Mouse (Mus musculus) midbrain, postnatal 0 days (tissue): ENCODE results near the gene Olfr205. TPM values are rescaled to one million over a fixed set of nuclear protein-coding genes. Genes with fewer than 3 reads are reported as not detected.

ENCODE experiments used
- ATAC-seq: fragments of 200-750 bp; cut with Nextera tagmentation; 2 replicates; pipeline ENCODE4 v1.8.0; 2017; ENCODE audit warnings: moderate number of reproducible peaks, mild to moderate bottlenecking, moderate TSS enrichment, moderate library complexity; ENCODE audit not compliant: low FRiP score
- DNase-seq: peaks from one replicate; pipeline ENCODE4 v3.0.0-alpha.2; 2015; ENCODE audit warnings: low spot score
- H3K27ac ChIP-seq: fragments of 300-500 bp; sonication (generic); 2 replicates; pipeline ENCODE4 v1.5.1; 2014; ENCODE audit warnings: low read depth, mild to moderate bottlenecking, low read length, mixed read lengths
- H3K27me3 ChIP-seq: fragments of 300-500 bp; sonication (generic); 2 replicates; pipeline ENCODE4 v1.6.1; 2014; ENCODE audit warnings: low read length, control low read depth, mixed read lengths; ENCODE audit not compliant: insufficient read depth
- H3K36me3 ChIP-seq: fragments of 300-500 bp; sonication (generic); 2 replicates; pipeline ENCODE4 v1.6.1; 2014; ENCODE audit warnings: low read length, control low read depth, mixed read lengths; ENCODE audit not compliant: insufficient read depth
- H3K4me1 ChIP-seq: fragments of 300-500 bp; sonication (generic); 2 replicates; pipeline ENCODE4 v1.6.1; 2014; ENCODE audit warnings: mild to moderate bottlenecking, control low read depth, antibody characterized with exemption, low read length, mixed read lengths; ENCODE audit not compliant: insufficient read depth
- H3K4me2 ChIP-seq: fragments of 300-500 bp; sonication (generic); 2 replicates; pipeline ENCODE4 v1.6.1; 2014; ENCODE audit warnings: low read depth, mild to moderate bottlenecking, low read length, mixed read lengths; ENCODE audit not compliant: poor library complexity, severe bottlenecking
- H3K4me3 ChIP-seq: fragments of 300-500 bp; sonication (generic); 2 replicates; pipeline ENCODE4 v1.5.1; 2014; ENCODE audit warnings: low read depth, mild to moderate bottlenecking, low read length, moderate library complexity
- H3K9ac ChIP-seq: fragments of 300-500 bp; sonication (generic); replicated peaks from 2 replicates; pipeline ENCODE4 v1.6.1; 2014; ENCODE audit warnings: mild to moderate bottlenecking, low read length, moderate library complexity, mixed read lengths; ENCODE audit not compliant: poor library complexity, severe bottlenecking
- H3K9me3 ChIP-seq: fragments of 300-500 bp; sonication (generic); 2 replicates; pipeline ENCODE4 v1.6.1; 2016; ENCODE audit warnings: low read length, control low read depth
- CTCF ChIP-seq: IDR thresholded peaks from 2 replicates; pipeline ENCODE4 v1.5.1; 2016; ENCODE audit warnings: antibody characterized with exemption, mild to moderate bottlenecking
- WGBS: fragments of 180-500 bp; shearing (Covaris S2); extraction: QIAGEN DNeasy Blood & Tissue Kit; methylation state at CpG from one replicate; pipeline ENCODE4 v1.1.7; 2014; 5-methylcytosine and 5-hydroxymethylcytosine counted together
- polyA plus RNA-seq: library from polyadenylated mRNA; unstranded; fragments of >200 nt; fragmentation: Nextera tagmentation; extraction: Ambion mirVana; gene quantifications from 2 replicates; pipeline ENCODE4 v1.2.1, GENCODE M21; 2015
- total RNA-seq: library from RNA; depleted of rRNA; stranded (reverse); fragments of >200 nt; gene quantifications from 2 replicates; pipeline ENCODE4 v1.2.3, GENCODE M21; 2014; rRNA removed

The Olfr205 gene
- total and polyA plus RNA-seq, 2 experiments from 2014 or later, result not detected

GRCm38 (mm10) chr16:59286693-59287092 lies 44.2 kb downstream of the Olfr205 start, which contains the start of gene Olfr202:
Gene Olfr202, minus strand, starts transcription at chr16:59286793.
- TF ChIP-seq CTCF, result no peak
- Histone ChIP-seq H3K4me1 (no peaks in the 10 kb centered on the region), H3K27me3 (no peaks in the 10 kb centered on the region), H3K27ac (no peak within 1 kb of the TSS), H3K4me3 (no peak within 1 kb of the TSS), H3K9me3 (no peaks in the 10 kb centered on the region), H3K36me3 (no peaks in the 10 kb centered on the region), H3K4me2 (no peak within 1 kb of the TSS), H3K9ac (no peak within 1 kb of the TSS)
- WGBS, result 81% methylated on average over 1 of the region's 1 CpGs
- ATAC-seq (no peak), DNase-seq (no peak)

- H3K9me3 ChIP-seq, result no peaks in the 10 kb centered on the region
- TF ChIP-seq CTCF, result no peak
- WGBS, result 88% methylated on average over 1 of the region's 1 CpGs
These were observed 47.5 kb downstream of the Olfr205 start for GRCm38 (mm10) chr16:59283476-59283875.

GRCm38 (mm10) chr16:59280542-59280941 lies 50.4 kb downstream of the Olfr205 start:
- Histone ChIP-seq H3K27me3 (no peaks in the 10 kb centered on the region), H3K4me1 (no peaks in the 10 kb centered on the region), H3K9me3 (no peaks in the 10 kb centered on the region), H3K9ac (no peak overlapping the region), H3K36me3 (no peaks in the 10 kb centered on the region), H3K4me3 (no peak overlapping the region), H3K27ac (no peak overlapping the region), H3K4me2 (no peak overlapping the region)
- WGBS, result 79% methylated on average over 3 of the region's 3 CpGs
- no peak for DNase-seq
- no peak for ATAC-seq
- TF ChIP-seq CTCF, result no peak

More at GRCm38 (mm10) chr16:59283476-59283875, 47.5 kb downstream of the Olfr205 start:
- Histone ChIP-seq H3K27me3 (no peaks in the 10 kb centered on the region), H3K27ac (no peak overlapping the region), H3K4me3 (no peak overlapping the region), H3K9ac (no peak overlapping the region), H3K4me1 (no peaks in the 10 kb centered on the region), H3K4me2 (no peak overlapping the region), H3K36me3 (no peaks in the 10 kb centered on the region)
- ATAC-seq (no peak), DNase-seq (no peak)

Other genes starting within 250 kb of the Olfr205 start
- gene Olfr191, start 241.3 kb downstream of the Olfr205 start, total RNA-seq, result not detected in 2 replicates
- gene Olfr191, start 241.3 kb downstream of the Olfr205 start, polyA plus RNA-seq, result not detected in 2 replicates
- gene Olfr193, start 219.3 kb downstream of the Olfr205 start, total RNA-seq, result not detected in 2 replicates
- gene Olfr193, start 219.3 kb downstream of the Olfr205 start, polyA plus RNA-seq, result not detected in 2 replicates
- gene Olfr194, start 210.1 kb downstream of the Olfr205 start, total RNA-seq, result not detected in 2 replicates
- gene Olfr194, start 210.1 kb downstream of the Olfr205 start, polyA plus RNA-seq, result not detected in 2 replicates
- gene Olfr195, start 184.1 kb downstream of the Olfr205 start, total RNA-seq, result not detected in 2 replicates
- not detected in 2 replicates for gene Olfr195, start 184.1 kb downstream of the Olfr205 start, polyA plus RNA-seq
- gene Olfr196, start 160.7 kb downstream of the Olfr205 start, total RNA-seq, result not detected in 2 replicates
- not detected in 2 replicates for gene Olfr196, start 160.7 kb downstream of the Olfr205 start, polyA plus RNA-seq
- not detected in 2 replicates for gene Olfr198, start 127.6 kb downstream of the Olfr205 start, total RNA-seq
- gene Olfr198, start 127.6 kb downstream of the Olfr205 start, polyA plus RNA-seq, result not detected in 2 replicates
- not detected in 2 replicates for gene Olfr199, start 111.4 kb downstream of the Olfr205 start, total RNA-seq
- gene Olfr199, start 111.4 kb downstream of the Olfr205 start, polyA plus RNA-seq, result not detected in 2 replicates
- not detected in 2 replicates for gene Olfr201, start 58.5 kb downstream of the Olfr205 start, total RNA-seq
- gene Olfr201, start 58.5 kb downstream of the Olfr205 start, polyA plus RNA-seq, result not detected in 2 replicates
- not detected in 2 replicates for gene Olfr202, start 44.3 kb downstream of the Olfr205 start, total RNA-seq
- gene Olfr202, start 44.3 kb downstream of the Olfr205 start, polyA plus RNA-seq, result not detected in 2 replicates
- gene Olfr203, start 32.3 kb downstream of the Olfr205 start, total RNA-seq, result not detected in 2 replicates
- not detected in 2 replicates for gene Olfr203, start 32.3 kb downstream of the Olfr205 start, polyA plus RNA-seq
- not detected in 2 replicates for gene Olfr204, start 12.9 kb downstream of the Olfr205 start, total RNA-seq
- gene Olfr204, start 12.9 kb downstream of the Olfr205 start, polyA plus RNA-seq, result not detected in 2 replicates
- not detected in 2 replicates for gene Olfr206, start 18.1 kb upstream of the Olfr205 start, total RNA-seq
- gene Olfr206, start 18.1 kb upstream of the Olfr205 start, polyA plus RNA-seq, result not detected in 2 replicates
- gene Olfr209, start 32.9 kb upstream of the Olfr205 start, total RNA-seq, result not detected in 2 replicates
- not detected in 2 replicates for gene Olfr209, start 32.9 kb upstream of the Olfr205 start, polyA plus RNA-seq
- gene Gabrr3, start 76.2 kb upstream of the Olfr205 start, total RNA-seq, result 0.14 and 0.16 TPM in 2 replicates
- gene Gabrr3, start 76.2 kb upstream of the Olfr205 start, polyA plus RNA-seq, result not detected in 2 replicates
- 5.1 and 8.6 TPM in 2 replicates for gene Riox2, start 140.6 kb upstream of the Olfr205 start, total RNA-seq
- gene Riox2, start 140.6 kb upstream of the Olfr205 start, polyA plus RNA-seq, result 11.1 and 11.2 TPM in 2 replicates